Mouse (Mus musculus) C2C12 (cell line): ENCODE results near the gene Rnf181.

Source experiments
- CTCF ChIP-seq: IDR thresholded peaks from one replicate; pipeline ENCODE4 v1.5.1; 2011; ENCODE audit not compliant: control insufficient read depth, insufficient read depth, insufficient read length
- USF1 ChIP-seq: IDR thresholded peaks from one replicate; pipeline ENCODE4 v1.6.1; 2011; ENCODE audit warnings: low read depth, mild to moderate bottlenecking, control low read depth, moderate library complexity

DNA sequence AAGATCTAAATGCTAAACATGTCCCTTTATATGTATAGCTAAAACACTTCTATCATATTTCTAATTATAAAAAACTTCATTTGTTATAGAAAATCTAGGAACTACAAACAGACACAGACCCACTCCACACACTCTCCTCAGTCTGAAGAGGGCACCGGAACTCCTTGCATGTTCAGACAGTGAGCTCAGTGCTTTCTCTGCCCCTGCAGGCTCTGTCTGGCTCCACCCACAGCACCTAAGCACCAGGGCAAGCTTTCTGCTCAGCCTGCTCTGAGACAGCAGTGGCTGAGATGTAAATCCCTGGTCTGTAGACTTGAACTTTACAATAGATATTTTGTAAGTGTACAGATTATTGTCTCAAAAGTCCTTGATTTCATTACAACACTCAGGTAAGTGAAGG is 50.7 kb downstream of the Rnf181 start:
- TF ChIP-seq CTCF, result no peak
- no peak for TF ChIP-seq USF1
